14 mouse cellular contexts compared by ENCODE assay signal in genomic region chr13:32465787-32466186, GRCm38 (mm10).
DNase-seq lines count a peak whose midpoint lies in the region; ATAC-seq lines count a peak whose summit lies in the region.
"Had no signal": no experiment of that assay in that cellular context is flagged by ENCODE, and none has a peak within 500 bp of the region (broad histone marks: within the 10 kb centered on the region; RNA-seq: fewer than 3 reads in every experiment).

No protein-coding gene starts in this region.

- H3K36me3 ChIP-seq in embryonic facial prominence, embryonic 14.5 days (ENCODE audit: control insufficient read depth, insufficient read depth, low read length), result no peaks in the 10 kb centered on the region

- WGBS in embryonic facial prominence, embryonic 14.5 days, result 40% methylated on average over 5 of the region's 5 CpGs

- no peak for ATAC-seq in embryonic facial prominence, embryonic 14.5 days (ENCODE audit: low read depth)
- ATAC-seq: intestine, embryonic 16.5 days had no signal

- H3K27me3 ChIP-seq in embryonic facial prominence, embryonic 14.5 days (replicated peaks; ENCODE audit: control insufficient read depth, insufficient read depth, low read length), result no peaks in the 10 kb centered on the region; the same call in 1 of the 2 replicates

- no peak overlapping the region for H3K4me3 ChIP-seq in embryonic facial prominence, embryonic 14.5 days (ENCODE audit: low read depth, low read length)
- H3K4me3 ChIP-seq: erythroblast, embryonic 14.5 days had no signal

- peaks cover 3% of the 10 kb centered on the region; the same call in 1 of the 2 replicates for H3K4me1 ChIP-seq in embryonic facial prominence, embryonic 14.5 days (ENCODE audit: control insufficient read depth, insufficient read depth, low read length)

- peak; percentile 14 to 40 for DNase-seq in heart, adult 18-20 months
- DNase-seq in heart, adult 9 months (ENCODE audit: low spot score in 2 of 2), result no peak
- peak; percentile 13 for DNase-seq in ovary, adult 18-20 months (ENCODE audit: low spot score)
- no peak for DNase-seq in ovary, postnatal 36 days (ENCODE audit: low spot score)
- peak; percentile 44 for DNase-seq in embryonic facial prominence, embryonic 14.5 days (ENCODE audit: low spot score)
- DNase-seq in MN1 (ENCODE audit: low spot score), result no peak
- no peak for DNase-seq in cerebellum, postnatal 25 days
- DNase-seq: cerebellum, postnatal 14 days; heart, postnatal 14 days; right cerebral cortex, postnatal 25 days; thymus, adult 2 months had no signal

- H3K9me3 ChIP-seq in embryonic facial prominence, embryonic 14.5 days (ENCODE audit: control insufficient read depth, low read length), result no peaks in the 10 kb centered on the region

- H3K9ac ChIP-seq in embryonic facial prominence, embryonic 14.5 days (ENCODE audit: low read depth, low read length), result no peak overlapping the region; the same call in 1 of the 2 replicates

- no peak overlapping the region for H3K27ac ChIP-seq in embryonic facial prominence, embryonic 14.5 days (replicated peaks; ENCODE audit: low read depth, low read length)
- H3K27ac ChIP-seq: macrophage had no signal

- no peak overlapping the region for H3K4me2 ChIP-seq in embryonic facial prominence, embryonic 14.5 days (ENCODE audit: low read depth, low read length)

Comparison
In these comparisons a context has a peak if more than half of its experiments do, and no peak if none do; other contexts are left out.
1. DNase-seq: peak in heart, adult 18-20 months (2 of 2), ovary, adult 18-20 months (single experiment) and embryonic facial prominence, embryonic 14.5 days (single experiment); none in heart, adult 9 months (0 of 2), ovary, postnatal 36 days (single experiment), MN1 (single experiment) and cerebellum, postnatal 25 days (0 of 2).